Mouse (Mus musculus): ENCODE results near the gene Nutm1. TPM values are rescaled to one million over a fixed set of nuclear protein-coding genes. Genes with fewer than 3 reads are reported as not detected.
A peak's percentile ranks its signal among the peaks of the same experiment; 100 is the strongest.

Nutm1 gene
- total RNA-seq, 2 experiments from 2014 or later, result not detected

GRCm38 (mm10) chr2:112246193-112246592 lies 12.9 kb downstream of the Nutm1 start:
- no peak for DNase-seq (ENCODE audit: low spot score in 2 of 2)
- Histone ChIP-seq H3K4me3 (no peak overlapping the region), H3K27ac (no peak overlapping the region)
- TF ChIP-seq CTCF (conservative IDR thresholded peaks at IDR 0.05), result no peak

GRCm38 (mm10) chr2:112245307-112245706 lies 13.8 kb downstream of the Nutm1 start:
- no peak for TF ChIP-seq CTCF (conservative IDR thresholded peaks at IDR 0.05)
- DNase-seq (ENCODE audit: low spot score in 2 of 2), result no peak
- no peak overlapping the region for H3K4me3 ChIP-seq
- no peak overlapping the region for H3K27ac ChIP-seq

- H3K4me3 ChIP-seq, result no peak overlapping the region
- no peak for DNase-seq (ENCODE audit: low spot score in 2 of 2)
- no peak for TF ChIP-seq CTCF (conservative IDR thresholded peaks at IDR 0.05)
These were observed 17.3 kb downstream of the Nutm1 start for GRCm38 (mm10) chr2:112241787-112242186.

GRCm38 (mm10) chr2:112239935-112240721 lies 19.0 kb downstream of the Nutm1 start:
- TF ChIP-seq CTCF (conservative IDR thresholded peaks at IDR 0.05), result peak; percentile 45
- DNase-seq (ENCODE audit: low spot score in 2 of 2), result peak in 1 of 2 experiments; percentile 39
- peak overlapping the region; percentile 99 for H3K27ac ChIP-seq
- H3K4me3 ChIP-seq, result peak overlapping the region; percentile 91

More at GRCm38 (mm10) chr2:112241787-112242186, 17.3 kb downstream of the Nutm1 start:
- no peak overlapping the region for H3K27ac ChIP-seq

GRCm38 (mm10) chr2:112239212-112239934 lies 19.7 kb downstream of the Nutm1 start, which contains the start of gene Lpcat4:
Gene Lpcat4 (plus strand): TSS chr2:112239468.
- DNase-seq (ENCODE audit: low spot score in 2 of 2), result peak; percentile 85 to 92
- peak; percentile 99 for TF ChIP-seq CTCF (conservative IDR thresholded peaks at IDR 0.05)
- peak within 1 kb of the TSS; percentile 91 for H3K4me3 ChIP-seq
- H3K27ac ChIP-seq, result peak within 1 kb of the TSS; percentile 99

- no peak overlapping the region for H3K27ac ChIP-seq
- no peak for TF ChIP-seq CTCF (conservative IDR thresholded peaks at IDR 0.05)
- DNase-seq (ENCODE audit: low spot score in 2 of 2), result no peak
These were observed 21.1 kb downstream of the Nutm1 start for GRCm38 (mm10) chr2:112238006-112238405.

GRCm38 (mm10) chr2:112236620-112237019 lies 22.5 kb downstream of the Nutm1 start:
- TF ChIP-seq CTCF (conservative IDR thresholded peaks at IDR 0.05), result no peak
- DNase-seq (ENCODE audit: low spot score in 2 of 2), result no peak
- H3K27ac ChIP-seq, result no peak overlapping the region
- H3K4me3 ChIP-seq, result no peak overlapping the region

More at GRCm38 (mm10) chr2:112238006-112238405, 21.1 kb downstream of the Nutm1 start:
- H3K4me3 ChIP-seq, result no peak overlapping the region

GRCm38 (mm10) chr2:112232623-112233022 lies 26.5 kb downstream of the Nutm1 start:
- Histone ChIP-seq H3K27ac (no peak overlapping the region), H3K4me3 (no peak overlapping the region)
- no peak for TF ChIP-seq CTCF (conservative IDR thresholded peaks at IDR 0.05)
- no peak for DNase-seq (ENCODE audit: low spot score in 2 of 2)

- DNase-seq (ENCODE audit: low spot score in 2 of 2), result no peak
- Histone ChIP-seq H3K27ac (peak overlapping the region; percentile 76), H3K4me3 (no peak overlapping the region)
- TF ChIP-seq CTCF (conservative IDR thresholded peaks at IDR 0.05), result no peak
These were observed 34.7 kb downstream of the Nutm1 start for GRCm38 (mm10) chr2:112224356-112224755.

GRCm38 (mm10) chr2:112222607-112223006 lies 36.5 kb downstream of the Nutm1 start:
- Histone ChIP-seq H3K4me3 (no peak overlapping the region), H3K27ac (peak overlapping the region; percentile 46; the same call in 1 of the 2 replicates)
- no peak for DNase-seq (ENCODE audit: low spot score in 2 of 2)
- TF ChIP-seq CTCF (conservative IDR thresholded peaks at IDR 0.05), result no peak

GRCm38 (mm10) chr2:112220880-112221279 lies 38.2 kb downstream of the Nutm1 start:
- no peak for TF ChIP-seq CTCF (conservative IDR thresholded peaks at IDR 0.05)
- Histone ChIP-seq H3K27ac (no peak overlapping the region), H3K4me3 (no peak overlapping the region)
- no peak for DNase-seq (ENCODE audit: low spot score in 2 of 2)

- DNase-seq (ENCODE audit: low spot score in 2 of 2), result no peak
- no peak overlapping the region for H3K4me3 ChIP-seq
- no peak for TF ChIP-seq CTCF (conservative IDR thresholded peaks at IDR 0.05)
- H3K27ac ChIP-seq, result no peak overlapping the region
These were observed 41.5 kb downstream of the Nutm1 start for GRCm38 (mm10) chr2:112217614-112218013.

GRCm38 (mm10) chr2:112215977-112216376 lies 43.1 kb downstream of the Nutm1 start:
- DNase-seq (ENCODE audit: low spot score in 2 of 2), result peak; percentile 35 to 42
- TF ChIP-seq CTCF (conservative IDR thresholded peaks at IDR 0.05), result peak; percentile 85
- Histone ChIP-seq H3K4me3 (no peak overlapping the region), H3K27ac (no peak overlapping the region)

Data from layer of hippocampus, adult 2 months (tissue).